Mouse (Mus musculus) kidney, adult 2 months (tissue): ENCODE measurements around the gene Idh2. TPM values are rescaled to one million over a fixed set of nuclear protein-coding genes. Genes with fewer than 3 reads are reported as not detected.

Experiments
- DNase-seq: peaks from one replicate; pipeline ENCODE4 v3.0.0; 2021
- H3K27ac ChIP-seq: fragments of 200-500 bp; 2 replicates; pipeline ENCODE4 v1.5.1; 2012; ENCODE audit warnings: low read depth, low read length, control low read depth, inconsistent platforms; ENCODE audit not compliant: insufficient read depth
- H3K27me3 ChIP-seq: fragments of 200-500 bp; replicated peaks from 2 replicates; pipeline ENCODE4 v1.6.1; 2012; ENCODE audit warnings: mild to moderate bottlenecking, moderate library complexity, low read length, inconsistent platforms; ENCODE audit not compliant: control insufficient read depth, insufficient read depth
- H3K36me3 ChIP-seq: fragments of 200-500 bp; 2 replicates; pipeline ENCODE4 v1.6.1; 2012; ENCODE audit warnings: mild to moderate bottlenecking, moderate library complexity, low read length, inconsistent platforms; ENCODE audit not compliant: control insufficient read depth, insufficient read depth
- H3K4me1 ChIP-seq: fragments of 200-500 bp; 2 replicates; pipeline ENCODE4 v1.6.1; 2011; ENCODE audit warnings: low read length; ENCODE audit not compliant: control insufficient read depth, insufficient read depth
- H3K4me3 ChIP-seq: fragments of 200-500 bp; 2 replicates; pipeline ENCODE4 v1.5.1; 2011; ENCODE audit warnings: mild to moderate bottlenecking, low read depth, low read length, control low read depth; ENCODE audit not compliant: insufficient read depth
- CTCF ChIP-seq: fragments of 200-500 bp; conservative IDR thresholded peaks from 2 replicates; pipeline ENCODE4 v1.5.1; 2011; ENCODE audit warnings: low read depth, mild to moderate bottlenecking, control low read depth, low read length, moderate library complexity, mixed read lengths; ENCODE audit not compliant: insufficient read depth, insufficient read length
- POLR2A ChIP-seq: fragments of 200-500 bp; IDR thresholded peaks from one replicate; pipeline ENCODE4 v1.6.1; 2011; ENCODE audit warnings: low read depth, low read length, control low read depth
- WGBS: fragments of 180-500 bp; shearing (Covaris S2); methylation state at CpG from one replicate; pipeline ENCODE4 v1.1.7; 2018; 5-methylcytosine and 5-hydroxymethylcytosine counted together
- polyA plus RNA-seq: library from polyadenylated mRNA; depleted of rRNA; stranded (reverse); fragments of >200 nt; gene quantifications from 2 replicates; pipeline ENCODE4 v1.2.3, GENCODE M21; 2012; rRNA removed

Idh2 gene
- 651 and 688 TPM in 2 replicates for polyA plus RNA-seq

GRCm38 (mm10) chr7:80115224-80115590 lies at the start of gene Idh2:
Gene Idh2 (minus strand): TSS chr7:80115392.
- Histone ChIP-seq H3K36me3 (no peaks in the 10 kb centered on the region), H3K27me3 (no peaks in the 10 kb centered on the region), H3K4me3 (peak within 1 kb of the TSS; percentile 88), H3K4me1 (peaks cover 21% of the 10 kb centered on the region), H3K27ac (peak within 1 kb of the TSS; percentile 99)
- peak; percentile 98 for DNase-seq
- under 1% methylated on average over 29 of the region's 29 CpGs for WGBS
- no peak for TF ChIP-seq CTCF
- TF ChIP-seq POLR2A: peak; percentile 70

- Histone ChIP-seq H3K27me3 (no peaks in the 10 kb centered on the region), H3K4me1 (peaks cover 29% of the 10 kb centered on the region), H3K27ac (peak overlapping the region; percentile 97), H3K4me3 (no peak overlapping the region), H3K36me3 (no peaks in the 10 kb centered on the region)
- DNase-seq: peak; percentile 97
- 21% methylated on average over 8 of the region's 8 CpGs for WGBS
- TF ChIP-seq POLR2A: no peak
- TF ChIP-seq CTCF: no peak
Observed at GRCm38 (mm10) chr7:80160945-80161306, 45.7 kb upstream of the Idh2 start.

GRCm38 (mm10) chr7:80160293-80160944 lies 45.2 kb upstream of the Idh2 start:
- no peak overlapping the region for H3K4me3 ChIP-seq
- 28% methylated on average over 7 of the region's 7 CpGs for WGBS
- TF ChIP-seq POLR2A: no peak
- TF ChIP-seq CTCF: no peak
- H3K4me1 ChIP-seq: peaks cover 29% of the 10 kb centered on the region
- H3K27me3 ChIP-seq: no peaks in the 10 kb centered on the region
- DNase-seq: peak; percentile 83
- H3K36me3 ChIP-seq: no peaks in the 10 kb centered on the region
- H3K27ac ChIP-seq: peak overlapping the region; percentile 91

GRCm38 (mm10) chr7:80158496-80159268 lies 43.5 kb upstream of the Idh2 start:
- no peak for DNase-seq
- H3K36me3 ChIP-seq: no peaks in the 10 kb centered on the region
- TF ChIP-seq POLR2A: no peak
- H3K27me3 ChIP-seq: no peaks in the 10 kb centered on the region
- no peak overlapping the region for H3K4me3 ChIP-seq
- H3K27ac ChIP-seq: peak overlapping the region; percentile 35; the same call in 1 of the 2 replicates
- WGBS: 94% methylated on average over 8 of the region's 8 CpGs
- peaks cover 29% of the 10 kb centered on the region for H3K4me1 ChIP-seq

- TF ChIP-seq POLR2A (no peak), CTCF (peak; percentile 57)
- H3K27ac ChIP-seq: peak overlapping the region; percentile 51; the same call in 1 of the 2 replicates
- H3K36me3 ChIP-seq: no peaks in the 10 kb centered on the region
- H3K4me1 ChIP-seq: peaks cover 29% of the 10 kb centered on the region
- no peak overlapping the region for H3K4me3 ChIP-seq
- DNase-seq: peak; percentile 87
- 20% methylated on average over 13 of the region's 13 CpGs for WGBS
- H3K27me3 ChIP-seq: no peaks in the 10 kb centered on the region
Observed at GRCm38 (mm10) chr7:80156711-80157227, 41.6 kb upstream of the Idh2 start.

GRCm38 (mm10) chr7:80154689-80155088 lies 39.5 kb upstream of the Idh2 start:
- DNase-seq: no peak
- no peak for TF ChIP-seq POLR2A
- no peak for TF ChIP-seq CTCF
- H3K27ac ChIP-seq: no peak overlapping the region
- no peaks in the 10 kb centered on the region for H3K27me3 ChIP-seq
- H3K4me1 ChIP-seq: peaks cover 11% of the 10 kb centered on the region
- WGBS: 87% methylated on average over 3 of the region's 3 CpGs
- H3K4me3 ChIP-seq: no peak overlapping the region
- H3K36me3 ChIP-seq: no peaks in the 10 kb centered on the region

GRCm38 (mm10) chr7:80152756-80153155 lies 37.6 kb upstream of the Idh2 start:
- Histone ChIP-seq H3K4me1 (peaks cover 3% of the 10 kb centered on the region), H3K27ac (no peak overlapping the region), H3K27me3 (no peaks in the 10 kb centered on the region), H3K36me3 (no peaks in the 10 kb centered on the region), H3K4me3 (no peak overlapping the region)
- TF ChIP-seq POLR2A (no peak), CTCF (no peak)
- DNase-seq: no peak
- 94% methylated on average over 8 of the region's 8 CpGs for WGBS
